Mouse (Mus musculus): Measurements from ENCODE around the gene Atp8a2.

GRCm38 (mm10) chr14:59691402-59691801, 505.6 kb downstream of the Atp8a2 start:
- TF ChIP-seq CTCF (IDR thresholded peaks at IDR 0.05; ENCODE audit: borderline replicate concordance, insufficient read depth, low read depth, low read length) (no peak), POLR2A (IDR thresholded peaks at IDR 0.05; ENCODE audit: borderline replicate concordance, insufficient read depth, low read length) (no peak)

Measured in cerebellum, adult 2 months (tissue).